Mouse (Mus musculus): ENCODE data around the gene Wdfy4.

- no peak for TF ChIP-seq CTCF (IDR thresholded peaks at IDR 0.05; ENCODE audit: borderline replicate concordance, insufficient read depth, low read length)
- no peak for TF ChIP-seq POLR2A (IDR thresholded peaks at IDR 0.05; ENCODE audit: low read depth, low read length)
Observed at GRCm38 (mm10) chr14:33035386-33035785, 149.9 kb downstream of the Wdfy4 start.
